Mouse (Mus musculus): ENCODE measurements at regions not wholly inside any gene's neighbourhood (a gene's known extent, or its start where the extent isn't known, plus 50 kb on each side); places are given as distances from the start of the nearest gene placed in this dataset.

DNA sequence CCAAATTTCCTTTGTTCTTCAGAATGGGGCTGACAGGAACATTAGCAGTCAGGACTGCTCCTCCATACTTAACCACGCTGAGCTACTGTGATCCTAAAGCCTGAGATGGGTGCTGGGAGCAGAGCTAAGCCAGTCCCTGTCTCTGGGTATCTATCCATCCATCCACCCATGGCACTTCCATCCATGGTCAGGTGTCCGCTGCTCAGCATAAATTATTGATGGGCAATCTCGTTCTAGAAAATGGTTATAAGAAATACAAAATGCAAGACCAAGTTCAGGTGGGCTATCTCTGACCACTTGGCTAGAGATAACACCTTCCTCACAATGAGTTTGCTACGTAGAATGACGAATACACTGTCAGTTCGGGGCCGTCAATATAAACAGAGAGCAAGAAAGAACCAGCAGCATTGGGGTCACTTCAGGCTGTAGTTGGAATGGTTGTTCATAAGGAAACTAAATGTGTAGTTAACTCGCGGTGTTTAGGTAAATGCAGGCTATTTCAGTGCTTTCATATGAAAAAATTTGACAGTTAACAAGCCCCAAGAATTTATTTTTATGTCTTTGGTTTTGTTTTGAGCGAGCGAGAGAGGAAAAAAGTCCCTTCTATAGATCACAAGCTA, 453.9 kb upstream of the Pou3f3 start:
- H3K36me3 ChIP-seq (replicated peaks), result no peaks in the 10 kb centered on the region
- H3K27me3 ChIP-seq, result no peaks in the 10 kb centered on the region
- 0 out of 2 replicates have a peak overlapping the region, but pooled peaks have one; percentile 19 for H3K27ac ChIP-seq
- ATAC-seq (ENCODE audit: low FRiP score), result no peak
- H3K4me1 ChIP-seq, result peaks cover 34% of the 10 kb centered on the region
- no peak overlapping the region for H3K9ac ChIP-seq
- 91% methylated on average over 11 of the region's 11 CpGs for WGBS
- H3K4me2 ChIP-seq, result no peak overlapping the region
- H3K9me3 ChIP-seq, result no peaks in the 10 kb centered on the region
- no peak overlapping the region for H3K4me3 ChIP-seq (replicated peaks)

GRCm38 (mm10) chr1:42242586-42243457, 452.7 kb upstream of the Pou3f3 start:
- Histone ChIP-seq H3K4me1 (peaks cover 34% of the 10 kb centered on the region), H3K27ac (peak overlapping the region; percentile 89), H3K27me3 (no peaks in the 10 kb centered on the region), H3K9me3 (no peaks in the 10 kb centered on the region), H3K4me3 (replicated peaks) (no peak overlapping the region), H3K36me3 (replicated peaks) (no peaks in the 10 kb centered on the region), H3K9ac (no peak overlapping the region), H3K4me2 (peak overlapping the region; percentile 51)
- ATAC-seq (ENCODE audit: low FRiP score), result peak; percentile 59
- WGBS, result 30% methylated on average over 14 of the region's 15 CpGs

GRCm38 (mm10) chr1:42243458-42243855, 452.1 kb upstream of the Pou3f3 start:
- peak overlapping the region; percentile 40; the same call in 1 of the 2 replicates for H3K9ac ChIP-seq
- peak overlapping the region; percentile 21 for H3K4me3 ChIP-seq (replicated peaks)
- peak; percentile 71 for ATAC-seq (ENCODE audit: low FRiP score)
- no peaks in the 10 kb centered on the region for H3K36me3 ChIP-seq (replicated peaks)
- H3K4me2 ChIP-seq, result peak overlapping the region; percentile 51
- peaks cover 34% of the 10 kb centered on the region for H3K4me1 ChIP-seq
- no peaks in the 10 kb centered on the region for H3K27me3 ChIP-seq
- no peaks in the 10 kb centered on the region for H3K9me3 ChIP-seq
- H3K27ac ChIP-seq, result peak overlapping the region; percentile 89
- 20% methylated on average over 5 of the region's 5 CpGs for WGBS

GRCm38 (mm10) chr1:42243878-42244277, 451.7 kb upstream of the Pou3f3 start:
- no peaks in the 10 kb centered on the region for H3K27me3 ChIP-seq
- H3K9ac ChIP-seq, result peak overlapping the region; percentile 40; the same call in 1 of the 2 replicates
- 1% methylated on average over 14 of the region's 14 CpGs for WGBS
- peak overlapping the region; percentile 21 for H3K4me3 ChIP-seq (replicated peaks)
- H3K4me1 ChIP-seq, result peaks cover 34% of the 10 kb centered on the region
- H3K27ac ChIP-seq, result peak overlapping the region; percentile 89
- no peaks in the 10 kb centered on the region for H3K36me3 ChIP-seq (replicated peaks)
- H3K9me3 ChIP-seq, result no peaks in the 10 kb centered on the region
- ATAC-seq (ENCODE audit: low FRiP score), result peak; percentile 86
- H3K4me2 ChIP-seq, result peak overlapping the region; percentile 51

- peaks cover 10% of the 10 kb centered on the region for H3K4me1 ChIP-seq
Observed at GRCm38 (mm10) chr1:42252386-42252785, 443.2 kb upstream of the Pou3f3 start.

GRCm38 (mm10) chr1:42253786-42254185, 441.8 kb upstream of the Pou3f3 start:
- Histone ChIP-seq H3K27ac (no peak overlapping the region), H3K9me3 (no peaks in the 10 kb centered on the region), H3K4me3 (replicated peaks) (no peak overlapping the region), H3K9ac (no peak overlapping the region), H3K27me3 (no peaks in the 10 kb centered on the region), H3K4me1 (peaks cover 24% of the 10 kb centered on the region), H3K4me2 (no peak overlapping the region), H3K36me3 (replicated peaks) (no peaks in the 10 kb centered on the region)
- no peak for ATAC-seq (ENCODE audit: low FRiP score)
- 76% methylated on average over 3 of the region's 3 CpGs for WGBS

More at GRCm38 (mm10) chr1:42252386-42252785, 443.2 kb upstream of the Pou3f3 start:
- WGBS, result 91% methylated on average over 3 of the region's 3 CpGs
- ATAC-seq (ENCODE audit: low FRiP score), result no peak
- no peak overlapping the region for H3K27ac ChIP-seq
- no peaks in the 10 kb centered on the region for H3K9me3 ChIP-seq
- no peak overlapping the region for H3K4me2 ChIP-seq
- no peak overlapping the region for H3K9ac ChIP-seq
- no peaks in the 10 kb centered on the region for H3K27me3 ChIP-seq
- H3K4me3 ChIP-seq (replicated peaks), result no peak overlapping the region
- no peaks in the 10 kb centered on the region for H3K36me3 ChIP-seq (replicated peaks)

DNA sequence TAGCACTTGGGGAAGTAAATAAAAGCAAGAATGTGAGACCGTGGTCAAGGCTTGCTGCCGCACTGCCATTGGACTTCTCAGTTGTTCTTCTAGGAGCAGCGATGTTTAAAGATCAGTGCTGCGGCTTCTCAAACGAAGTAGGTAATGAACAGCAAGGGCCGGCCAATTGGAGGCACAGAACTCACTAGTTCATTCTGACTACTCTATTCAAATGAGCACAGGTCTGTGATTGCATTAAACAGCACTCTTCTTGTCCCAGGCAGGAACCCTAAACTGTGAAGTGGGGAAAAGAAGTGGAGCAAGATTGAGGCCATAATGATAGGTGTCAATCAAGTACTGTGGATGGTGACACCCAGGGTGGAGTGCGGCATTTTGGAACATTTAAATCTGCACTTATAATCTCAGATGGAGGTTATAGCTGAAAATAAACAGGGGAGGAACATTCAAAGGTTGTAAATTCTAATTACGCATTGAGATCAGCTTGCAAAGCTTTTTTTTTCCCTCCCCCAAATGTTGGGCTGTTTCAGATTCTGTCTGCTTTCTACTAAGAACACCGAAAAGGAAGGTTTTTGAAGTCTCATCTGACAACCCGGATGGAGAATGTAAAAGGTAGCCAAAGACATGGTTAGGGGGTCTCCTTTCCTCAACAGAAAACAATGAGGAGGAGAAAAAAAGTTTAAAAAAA, 438.5 kb upstream of the Pou3f3 start:
- no peak overlapping the region for H3K4me2 ChIP-seq
- WGBS, result 33% methylated on average over 10 of the region's 10 CpGs
- ATAC-seq (ENCODE audit: low FRiP score), result no peak
- H3K4me1 ChIP-seq, result peaks cover 54% of the 10 kb centered on the region
- H3K27me3 ChIP-seq, result no peaks in the 10 kb centered on the region
- no peak overlapping the region for H3K4me3 ChIP-seq (replicated peaks)
- no peak overlapping the region for H3K9ac ChIP-seq
- H3K9me3 ChIP-seq, result no peaks in the 10 kb centered on the region
- H3K27ac ChIP-seq, result peak overlapping the region; percentile 93
- no peaks in the 10 kb centered on the region for H3K36me3 ChIP-seq (replicated peaks)

DNA sequence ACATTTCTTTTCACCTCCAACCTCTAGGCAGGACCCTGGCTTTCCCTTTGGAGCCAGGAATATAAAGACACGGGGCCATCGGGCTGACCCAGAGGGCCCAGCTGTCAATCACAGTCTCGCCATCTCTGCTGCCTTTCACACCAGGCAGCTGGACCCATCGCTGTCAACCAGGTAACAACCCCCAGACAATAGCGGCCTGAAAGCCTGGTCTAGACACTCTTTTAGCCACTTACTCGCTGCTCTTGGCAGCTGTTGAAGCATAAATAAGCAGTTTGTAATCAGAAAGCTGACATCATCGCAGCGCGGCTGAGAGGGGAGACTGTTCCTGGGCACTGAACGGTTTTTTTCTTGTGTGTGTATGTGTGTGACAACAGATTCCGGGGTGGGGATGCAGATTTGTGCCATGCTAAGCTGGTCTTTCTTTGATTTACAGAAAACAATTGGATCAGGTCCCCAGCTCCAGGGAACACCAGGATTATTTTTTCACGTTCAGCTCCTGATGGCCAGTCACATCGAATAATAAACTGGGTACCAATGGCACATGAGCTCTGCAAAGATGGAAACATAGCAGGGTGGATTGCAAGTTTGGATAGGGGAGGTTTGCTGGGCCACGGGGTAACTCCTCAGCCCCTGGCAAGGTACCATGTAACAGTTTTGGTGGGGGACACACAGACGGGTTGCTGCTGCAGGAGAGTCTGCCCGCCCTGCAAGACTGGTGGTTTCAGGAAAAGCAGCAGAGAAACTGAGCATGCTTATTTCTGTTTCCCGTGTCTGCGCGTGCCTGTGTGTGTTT, 437.6 kb upstream of the Pou3f3 start:
- Histone ChIP-seq H3K4me3 (replicated peaks) (no peak overlapping the region), H3K4me1 (peaks cover 62% of the 10 kb centered on the region), H3K27me3 (no peaks in the 10 kb centered on the region), H3K9ac (peak overlapping the region; percentile 47), H3K9me3 (no peaks in the 10 kb centered on the region), H3K27ac (peak overlapping the region; percentile 93), H3K4me2 (peak overlapping the region; percentile 38), H3K36me3 (replicated peaks) (no peaks in the 10 kb centered on the region)
- 15% methylated on average over 19 of the region's 19 CpGs for WGBS
- ATAC-seq (ENCODE audit: low FRiP score), result peak; percentile 87

GRCm38 (mm10) chr1:42258594-42258910, 437.0 kb upstream of the Pou3f3 start:
- no peaks in the 10 kb centered on the region for H3K36me3 ChIP-seq (replicated peaks)
- peak overlapping the region; percentile 38 for H3K4me2 ChIP-seq
- H3K27ac ChIP-seq, result peak overlapping the region; percentile 93
- ATAC-seq (ENCODE audit: low FRiP score), result no peak
- no peaks in the 10 kb centered on the region for H3K27me3 ChIP-seq
- peaks cover 65% of the 10 kb centered on the region for H3K4me1 ChIP-seq
- no peak overlapping the region for H3K4me3 ChIP-seq (replicated peaks)
- no peaks in the 10 kb centered on the region for H3K9me3 ChIP-seq
- peak overlapping the region; percentile 47 for H3K9ac ChIP-seq
- 35% methylated on average over 4 of the region's 4 CpGs for WGBS

GRCm38 (mm10) chr1:42259216-42259977, 436.2 kb upstream of the Pou3f3 start:
- Histone ChIP-seq H3K36me3 (replicated peaks) (no peaks in the 10 kb centered on the region), H3K4me2 (peak overlapping the region; percentile 38), H3K9me3 (no peaks in the 10 kb centered on the region), H3K4me3 (replicated peaks) (peak overlapping the region; percentile 21; the same call in 1 of the 2 replicates), H3K27ac (peak overlapping the region; percentile 93), H3K9ac (peak overlapping the region; percentile 55), H3K4me1 (peaks cover 65% of the 10 kb centered on the region), H3K27me3 (no peaks in the 10 kb centered on the region)
- 22% methylated on average over 13 of the region's 13 CpGs for WGBS
- ATAC-seq (ENCODE audit: low FRiP score), result no peak

Measured in forebrain, embryonic 12.5 days (tissue).